Mouse (Mus musculus) embryonic facial prominence, embryonic 10.5 days (tissue): ENCODE measurements around the gene Fev. TPM values are rescaled to one million over a fixed set of nuclear protein-coding genes. Genes with fewer than 3 reads are reported as not detected.
A peak's percentile ranks its signal among the peaks of the same experiment; 100 is the strongest.

ENCODE experiments used
- DNase-seq: peaks from one replicate; pipeline ENCODE4 v3.0.0-alpha.2; 2017; ENCODE audit warnings: low spot score
- H3K27ac ChIP-seq: fragments of 300-500 bp; sonication (generic); replicated peaks from 2 replicates; pipeline ENCODE4 v1.5.1; 2016; ENCODE audit warnings: mild to moderate bottlenecking
- H3K27me3 ChIP-seq: fragments of 300-500 bp; sonication (generic); replicated peaks from 2 replicates; pipeline ENCODE4 v1.6.1; 2016; ENCODE audit warnings: low read depth, mild to moderate bottlenecking; ENCODE audit not compliant: poor library complexity, severe bottlenecking
- H3K36me3 ChIP-seq: fragments of 300-500 bp; sonication (generic); replicated peaks from 2 replicates; pipeline ENCODE4 v1.6.1; 2016; ENCODE audit warnings: mild to moderate bottlenecking, moderate library complexity
- H3K4me1 ChIP-seq: fragments of 300-500 bp; sonication (generic); 2 replicates; pipeline ENCODE4 v1.6.1; 2016
- H3K4me3 ChIP-seq: fragments of 300-500 bp; sonication (generic); 2 replicates; pipeline ENCODE4 v1.5.1; 2016; ENCODE audit warnings: mild to moderate bottlenecking, moderate library complexity
- H3K9me3 ChIP-seq: fragments of 300-500 bp; sonication (generic); 2 replicates; pipeline ENCODE4 v1.6.1; 2016; ENCODE audit warnings: mild to moderate bottlenecking
- WGBS: fragments of 180-500 bp; shearing (Covaris S2); methylation state at CpG from one replicate; pipeline ENCODE4 v1.1.7; 2016; 5-methylcytosine and 5-hydroxymethylcytosine counted together
- polyA plus RNA-seq: library from polyadenylated mRNA; unstranded; fragments of >200 nt; fragmentation: Nextera tagmentation; extraction: Ambion mirVana; gene quantifications from 2 replicates; pipeline ENCODE4 v1.2.1, GENCODE M21; 2016

Fev gene
- polyA plus RNA-seq, 1 experiment from 2014 or later = not detected

GRCm38 (mm10) chr1:74859223-74859984 lies 25.8 kb downstream of the Fev start:
- Histone ChIP-seq H3K4me3 (no peak overlapping the region), H3K27ac (no peak overlapping the region), H3K27me3 (peaks cover 68% of the 10 kb centered on the region), H3K4me1 (peaks cover 43% of the 10 kb centered on the region), H3K9me3 (no peaks in the 10 kb centered on the region), H3K36me3 (no peaks in the 10 kb centered on the region)
- WGBS = 43% methylated on average over 6 of the region's 6 CpGs
- DNase-seq = no peak

- 6% methylated on average over 16 of the region's 16 CpGs for WGBS
- peaks cover 49% of the 10 kb centered on the region for H3K4me1 ChIP-seq
- peak overlapping the region; percentile 73 for H3K4me3 ChIP-seq
- peaks cover 74% of the 10 kb centered on the region for H3K27me3 ChIP-seq
- H3K9me3 ChIP-seq = no peaks in the 10 kb centered on the region
- H3K36me3 ChIP-seq = no peaks in the 10 kb centered on the region
- H3K27ac ChIP-seq = no peak overlapping the region
- DNase-seq = no peak
Observed at GRCm38 (mm10) chr1:74858805-74859204, 26.4 kb downstream of the Fev start.

- no peak overlapping the region for H3K27ac ChIP-seq
- H3K4me1 ChIP-seq = peaks cover 50% of the 10 kb centered on the region
- no peaks in the 10 kb centered on the region for H3K9me3 ChIP-seq
- no peaks in the 10 kb centered on the region for H3K36me3 ChIP-seq
- peak overlapping the region; percentile 73 for H3K4me3 ChIP-seq
- DNase-seq = peak; percentile 85
- peaks cover 79% of the 10 kb centered on the region for H3K27me3 ChIP-seq
- under 1% methylated on average over 29 of the region's 29 CpGs for WGBS
Observed at GRCm38 (mm10) chr1:74858171-74858719, 27.0 kb downstream of the Fev start.

- no peaks in the 10 kb centered on the region for H3K36me3 ChIP-seq
- H3K4me3 ChIP-seq = peak overlapping the region; percentile 73
- DNase-seq = peak; percentile 19
- H3K27me3 ChIP-seq = peaks cover 85% of the 10 kb centered on the region
- no peak overlapping the region for H3K27ac ChIP-seq
- 5% methylated on average over 4 of the region's 4 CpGs for WGBS
- no peaks in the 10 kb centered on the region for H3K9me3 ChIP-seq
- H3K4me1 ChIP-seq = peaks cover 50% of the 10 kb centered on the region
Observed at GRCm38 (mm10) chr1:74857677-74858076, 27.5 kb downstream of the Fev start.

GRCm38 (mm10) chr1:74857201-74857600 lies 28.0 kb downstream of the Fev start:
- H3K36me3 ChIP-seq = no peaks in the 10 kb centered on the region
- peak overlapping the region; percentile 73 for H3K4me3 ChIP-seq
- no peaks in the 10 kb centered on the region for H3K9me3 ChIP-seq
- H3K4me1 ChIP-seq = peaks cover 50% of the 10 kb centered on the region
- WGBS = 2% methylated on average over 20 of the region's 20 CpGs
- no peak overlapping the region for H3K27ac ChIP-seq
- peaks cover 90% of the 10 kb centered on the region for H3K27me3 ChIP-seq
- DNase-seq = peak; percentile 19

- Histone ChIP-seq H3K36me3 (no peaks in the 10 kb centered on the region), H3K27me3 (peaks cover 94% of the 10 kb centered on the region), H3K4me1 (peaks cover 50% of the 10 kb centered on the region), H3K9me3 (no peaks in the 10 kb centered on the region), H3K27ac (no peak overlapping the region), H3K4me3 (peak overlapping the region; percentile 73)
- 1% methylated on average over 7 of the region's 7 CpGs for WGBS
- peak; percentile 14 for DNase-seq
Observed at GRCm38 (mm10) chr1:74856791-74857190, 28.4 kb downstream of the Fev start.

GRCm38 (mm10) chr1:74856439-74856720 lies 28.8 kb downstream of the Fev start:
- WGBS = 1% methylated on average over 11 of the region's 11 CpGs
- peaks cover 52% of the 10 kb centered on the region for H3K4me1 ChIP-seq
- H3K27ac ChIP-seq = no peak overlapping the region

GRCm38 (mm10) chr1:74855651-74856438 lies 29.4 kb downstream of the Fev start:
- Histone ChIP-seq H3K4me1 (peaks cover 56% of the 10 kb centered on the region), H3K4me3 (peak overlapping the region; percentile 73), H3K27me3 (peaks cover 100% of the 10 kb centered on the region), H3K9me3 (no peaks in the 10 kb centered on the region), H3K27ac (peak overlapping the region; percentile 78; the same call in 1 of the 2 replicates), H3K36me3 (no peaks in the 10 kb centered on the region)
- DNase-seq = peak; percentile 51
- WGBS = under 1% methylated on average over 74 of the region's 74 CpGs

More at GRCm38 (mm10) chr1:74856439-74856720, 28.8 kb downstream of the Fev start:
- Histone ChIP-seq H3K27me3 (peaks cover 98% of the 10 kb centered on the region), H3K4me3 (peak overlapping the region; percentile 73), H3K36me3 (no peaks in the 10 kb centered on the region), H3K9me3 (no peaks in the 10 kb centered on the region)
- DNase-seq = no peak

- Histone ChIP-seq H3K4me3 (peak overlapping the region; percentile 73), H3K27ac (peak overlapping the region; percentile 78), H3K27me3 (peaks cover 100% of the 10 kb centered on the region), H3K36me3 (no peaks in the 10 kb centered on the region), H3K9me3 (no peaks in the 10 kb centered on the region), H3K4me1 (peaks cover 56% of the 10 kb centered on the region)
- WGBS = 0% methylated on average over 48 of the region's 48 CpGs
- no peak for DNase-seq
Observed at GRCm38 (mm10) chr1:74855156-74855555, 30.1 kb downstream of the Fev start.

GRCm38 (mm10) chr1:74854306-74855056 lies 30.7 kb downstream of the Fev start, which contains the start of gene Cdk5r2:
Gene Cdk5r2 (plus strand): TSS chr1:74854934.
- Histone ChIP-seq H3K27me3 (peaks cover 100% of the 10 kb centered on the region), H3K36me3 (no peaks in the 10 kb centered on the region), H3K4me1 (peaks cover 56% of the 10 kb centered on the region), H3K4me3 (peak within 1 kb of the TSS; percentile 73), H3K27ac (peak within 1 kb of the TSS; percentile 78), H3K9me3 (no peaks in the 10 kb centered on the region)
- peak; percentile 93 for DNase-seq
- WGBS = 2% methylated on average over 39 of the region's 39 CpGs

- H3K27me3 ChIP-seq = peaks cover 78% of the 10 kb centered on the region
- no peaks in the 10 kb centered on the region for H3K36me3 ChIP-seq
- H3K4me1 ChIP-seq = peaks cover 34% of the 10 kb centered on the region
- no peak for DNase-seq
- H3K4me3 ChIP-seq = no peak overlapping the region
- WGBS = 8% methylated on average over 6 of the region's 6 CpGs
- H3K9me3 ChIP-seq = no peaks in the 10 kb centered on the region
- H3K27ac ChIP-seq = no peak overlapping the region; the same call in 1 of the 2 replicates
Observed at GRCm38 (mm10) chr1:74851001-74851775, 34.0 kb downstream of the Fev start.
